Mouse (Mus musculus) spleen, postnatal 4 days (tissue): ENCODE data around the gene Rpl38.

Source experiments
- DNase-seq, 2 experiments: peaks; one replicate each; pipeline ENCODE4 v3.0.0; 2022; ENCODE audit warnings: low spot score in 2 of 2

The Rpl38 gene

GRCm38 (mm10) chr11:114679582-114679981, 11.3 kb downstream of the Rpl38 start:
- no peak for DNase-seq

DNA sequence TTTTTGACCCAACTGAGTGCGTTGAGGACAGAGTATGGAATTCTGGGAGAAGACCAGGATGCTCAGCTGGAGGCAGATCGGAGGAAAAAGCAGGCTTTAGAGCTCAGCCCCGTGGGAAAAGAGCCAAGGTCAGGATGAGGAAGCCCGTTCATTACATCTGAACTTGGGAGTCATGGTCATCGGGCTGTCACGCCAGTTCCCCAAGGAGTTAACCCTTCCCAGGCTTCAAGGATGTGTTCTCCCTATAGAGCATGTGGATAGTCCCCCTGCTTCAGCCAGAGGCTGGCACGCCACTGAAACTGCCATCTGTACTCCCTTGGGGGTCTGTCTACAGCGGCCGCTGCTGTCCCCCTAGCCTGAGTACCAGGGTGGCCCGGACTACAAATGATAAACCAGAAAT, 12.0 kb downstream of the Rpl38 start:
- no peak for DNase-seq

DNA sequence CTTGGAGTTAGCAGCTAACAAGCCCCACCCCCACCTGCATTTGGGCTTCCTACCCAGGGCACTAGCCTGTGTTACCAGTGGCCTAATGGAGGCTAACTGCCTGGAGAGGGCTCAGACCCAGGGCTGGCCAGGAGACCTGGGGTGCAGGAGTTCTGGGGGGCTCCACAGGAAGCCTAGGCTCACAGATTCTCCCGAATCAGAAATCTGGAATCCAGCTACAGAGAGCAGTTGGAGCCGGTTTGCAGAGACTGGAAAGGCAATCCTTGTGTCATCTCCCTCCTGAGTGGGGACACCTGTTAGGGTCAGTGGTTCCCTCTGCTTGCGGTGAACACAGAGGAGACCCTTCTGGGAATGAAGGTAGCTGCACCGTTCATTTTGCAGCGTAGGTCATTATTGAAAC, 12.7 kb downstream of the Rpl38 start:
- no peak for DNase-seq

GRCm38 (mm10) chr11:114682321-114682900, 14.1 kb downstream of the Rpl38 start:
- DNase-seq, result no peak

- DNase-seq, result no peak
These were observed 14.9 kb downstream of the Rpl38 start for GRCm38 (mm10) chr11:114683029-114683721.

GRCm38 (mm10) chr11:114683722-114684621, 15.6 kb downstream of the Rpl38 start:
- DNase-seq, result no peak

DNA sequence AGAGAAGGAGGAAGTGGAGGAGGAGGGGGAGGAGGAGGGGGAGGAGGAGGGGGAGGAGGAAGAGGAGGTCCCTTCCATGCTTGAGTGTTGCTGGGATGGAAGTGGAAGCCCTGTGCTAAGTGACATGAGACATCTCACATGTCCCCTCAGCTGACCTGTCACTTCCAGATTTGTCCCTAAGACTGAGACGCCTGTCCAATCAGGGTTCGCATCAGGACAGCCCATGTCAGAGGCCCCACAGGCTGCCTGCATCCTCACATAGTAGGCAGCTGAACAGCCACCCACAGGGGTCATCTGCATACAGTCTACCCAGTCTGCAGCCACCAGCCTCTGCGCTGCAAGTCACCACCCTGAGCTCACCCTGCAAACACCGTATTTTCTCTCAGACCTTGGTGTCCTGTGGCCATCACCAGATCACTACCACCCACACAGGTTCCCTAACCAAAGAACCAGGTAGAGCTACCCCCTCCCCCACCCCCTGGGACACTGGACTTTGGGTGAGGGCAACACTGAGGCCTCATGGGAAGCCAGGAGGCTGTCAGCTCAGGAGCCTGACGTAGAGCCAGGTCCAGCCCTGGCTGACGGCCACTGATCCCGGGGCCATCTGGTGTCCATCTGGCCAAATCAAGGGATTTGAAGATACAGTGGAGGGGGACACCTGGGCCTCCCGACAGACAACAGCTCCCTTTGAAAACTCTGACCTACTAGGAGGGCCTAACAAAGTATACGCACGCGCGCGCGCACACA, 16.5 kb downstream of the Rpl38 start:
- no peak for DNase-seq

DNA sequence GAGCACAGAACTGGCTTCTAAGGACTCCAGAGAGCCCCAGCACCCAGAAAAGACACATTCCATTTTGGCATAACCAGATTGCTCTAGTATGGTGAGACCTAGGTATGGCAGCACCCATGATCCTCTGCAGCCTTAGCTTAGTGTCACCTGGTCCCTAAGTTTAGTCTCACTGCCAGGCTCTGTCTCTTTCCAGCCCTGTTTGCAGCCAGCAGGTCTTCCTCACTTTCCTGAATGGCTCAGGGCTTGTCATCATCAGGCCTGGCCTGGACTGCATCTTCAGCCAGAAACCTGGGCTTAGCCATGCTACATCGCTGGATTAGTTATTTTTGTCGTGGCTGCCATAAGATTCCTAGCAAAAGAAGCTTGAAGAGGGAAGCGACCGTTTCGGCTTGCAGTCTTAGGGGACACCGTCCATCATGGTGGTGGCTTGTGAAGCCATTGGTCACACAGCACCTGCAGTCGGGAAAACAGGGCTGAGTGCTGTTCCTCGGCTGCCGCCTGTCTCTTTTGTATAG, 17.3 kb downstream of the Rpl38 start:
- no peak for DNase-seq

GRCm38 (mm10) chr11:114686221-114686959, 18.1 kb downstream of the Rpl38 start:
- DNase-seq, result no peak

DNA sequence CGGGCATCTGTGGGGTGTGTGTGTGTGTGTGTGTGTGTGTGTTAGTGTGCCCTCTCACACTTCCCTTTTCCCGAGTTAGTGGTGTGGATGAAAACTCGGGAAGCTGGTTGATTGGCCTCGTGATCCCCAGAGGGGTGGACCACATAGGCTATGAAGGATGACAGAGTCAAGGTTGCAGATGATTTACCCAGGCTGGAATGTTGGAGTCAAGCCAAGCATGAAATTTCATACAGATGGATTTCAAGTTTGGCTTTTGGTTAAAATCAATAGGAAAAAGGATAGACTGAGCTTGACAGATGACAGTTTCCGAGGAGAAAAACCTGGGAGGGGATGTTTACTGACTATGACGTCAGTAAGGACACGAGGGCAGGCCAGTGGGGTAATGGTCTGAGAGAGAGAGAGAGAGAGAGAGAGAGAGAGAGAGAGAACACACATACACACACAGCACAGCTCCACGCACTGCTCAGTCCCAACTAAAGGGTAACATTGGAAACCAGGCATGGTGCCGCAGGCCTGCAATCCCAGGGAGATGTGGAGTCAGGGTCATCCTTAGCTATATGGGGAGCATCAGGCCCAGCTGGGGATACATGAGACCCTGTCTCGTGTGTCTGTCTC, 19.4 kb downstream of the Rpl38 start:
- no peak for DNase-seq

DNA sequence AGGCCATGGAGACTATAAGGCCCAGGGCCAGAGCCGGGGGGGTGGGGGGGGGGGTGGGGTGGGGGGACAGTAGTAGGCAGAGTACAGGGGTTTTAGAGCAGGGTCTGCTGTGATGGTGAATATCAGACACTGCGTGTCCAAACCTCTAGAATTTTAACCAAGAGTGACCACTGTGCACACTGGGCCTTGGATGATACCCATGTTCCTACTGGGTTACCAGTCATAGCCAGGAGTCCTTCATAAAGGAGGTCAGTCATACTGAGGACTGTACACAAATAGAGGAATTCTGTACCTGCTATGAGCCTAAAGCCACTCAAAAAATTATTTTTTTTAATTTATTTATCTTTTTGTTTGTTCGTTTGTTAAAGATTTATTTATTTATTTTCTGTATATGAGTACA, 20.4 kb downstream of the Rpl38 start:
- no peak for DNase-seq

DNA sequence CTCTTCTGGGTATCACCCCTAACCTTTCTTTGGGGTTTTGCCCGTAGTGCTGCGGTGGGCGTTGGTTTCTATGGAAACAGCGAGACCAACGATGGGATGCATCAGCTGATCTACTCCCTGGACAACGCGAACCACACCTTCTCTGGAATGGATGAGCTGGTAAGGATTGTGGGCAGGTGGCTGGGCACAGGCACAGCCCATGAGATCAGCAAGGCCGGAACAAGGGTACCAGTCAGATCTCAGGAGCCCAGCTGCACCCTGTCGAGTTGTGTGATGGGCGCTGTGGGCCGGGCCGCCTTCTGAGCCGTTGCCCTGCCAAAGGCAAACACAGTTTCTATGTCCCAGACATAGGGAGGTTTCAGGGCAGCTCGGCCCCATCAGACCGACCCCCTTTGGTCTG, 21.9 kb downstream of the Rpl38 start:
- no peak for DNase-seq

DNA sequence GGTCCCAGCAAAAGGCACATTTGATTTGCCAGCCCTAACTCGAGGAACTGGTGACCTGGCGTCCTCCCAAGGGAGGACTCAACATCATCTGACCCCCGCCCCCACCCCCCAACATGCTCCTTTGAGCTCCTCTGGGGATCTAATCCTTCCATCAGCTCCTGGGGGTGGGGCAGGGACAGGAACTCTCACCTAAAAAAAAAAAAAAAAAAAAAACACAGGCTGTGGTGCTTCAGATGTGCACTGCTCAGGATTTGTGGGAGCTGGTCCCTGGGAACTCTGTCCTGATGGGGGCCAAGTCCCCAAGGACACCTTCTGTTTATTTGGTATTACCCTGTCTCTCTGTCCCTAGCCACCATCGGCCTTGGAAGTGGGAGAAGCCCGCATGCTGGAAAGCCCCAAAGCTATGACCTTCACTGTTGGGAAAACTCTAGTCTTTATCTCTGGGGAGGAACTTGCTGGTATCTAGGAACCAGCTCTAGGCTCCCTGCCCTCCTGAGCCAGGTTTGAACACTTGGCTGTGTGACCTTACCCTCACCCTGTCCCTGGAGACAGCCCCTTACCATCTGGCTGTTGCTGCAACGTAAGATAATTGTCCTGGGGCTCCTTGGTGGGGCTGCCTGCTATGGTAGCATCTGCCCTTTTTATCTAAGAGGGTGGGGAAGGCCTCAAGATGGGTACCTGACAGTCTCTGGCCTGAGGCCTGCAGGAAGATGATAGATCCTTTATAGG, 23.3 kb downstream of the Rpl38 start:
- no peak for DNase-seq

- no peak for DNase-seq
These were observed 24.3 kb downstream of the Rpl38 start for GRCm38 (mm10) chr11:114692601-114693000.

- no peak for DNase-seq
These were observed 25.1 kb downstream of the Rpl38 start for GRCm38 (mm10) chr11:114693456-114693855.

- no peak for DNase-seq
These were observed 26.1 kb downstream of the Rpl38 start for GRCm38 (mm10) chr11:114694451-114694850.

GRCm38 (mm10) chr11:114698496-114698895, 30.2 kb downstream of the Rpl38 start:
- no peak for DNase-seq

DNA sequence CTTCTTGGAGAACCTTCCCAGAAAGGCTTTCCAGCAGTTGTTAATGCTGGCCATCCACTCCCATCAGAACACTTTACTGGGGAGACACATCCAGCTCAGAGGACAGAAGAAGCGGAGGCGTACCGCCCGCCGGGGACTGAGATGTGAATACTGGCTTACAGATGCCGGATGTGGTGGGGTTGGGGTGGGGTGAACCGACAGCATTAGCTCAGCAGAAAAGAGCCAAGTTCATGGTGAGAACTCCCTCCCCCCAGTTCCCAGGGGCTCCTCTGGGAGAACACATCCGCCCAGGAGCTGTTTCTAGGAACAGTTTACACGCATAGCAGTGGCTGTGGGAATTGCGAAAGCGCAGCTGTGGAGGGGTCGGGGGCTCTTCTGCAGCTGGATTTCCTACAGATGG, 31.2 kb downstream of the Rpl38 start:
- DNase-seq, result no peak

GRCm38 (mm10) chr11:114702311-114702995, 34.1 kb downstream of the Rpl38 start:
- DNase-seq, result no peak
